Mouse (Mus musculus): ENCODE measurements around the gene Babam2.

DNA sequence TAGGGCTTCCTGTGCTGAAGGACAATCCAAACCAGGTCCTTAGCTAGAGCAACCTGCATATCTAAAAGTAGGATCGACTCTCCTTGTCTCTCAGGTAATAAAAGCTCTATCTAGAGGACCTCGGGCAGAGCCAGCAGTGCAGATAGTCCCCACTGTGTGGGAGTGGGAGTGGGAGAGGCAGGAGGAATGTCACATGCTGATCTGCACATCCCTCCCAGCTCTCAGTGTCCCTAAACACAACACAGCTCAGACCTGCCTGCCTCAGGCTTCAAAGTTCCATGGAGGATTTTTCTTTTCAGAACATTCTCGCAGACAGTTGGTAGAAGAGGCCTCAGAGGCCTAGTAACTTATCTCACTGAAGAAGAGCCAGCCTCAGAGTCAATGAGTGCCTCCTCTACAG, 371.1 kb downstream of the Babam2 start:
- no peak for TF ChIP-seq CTCF (conservative IDR thresholded peaks at IDR 0.05; ENCODE audit: insufficient read depth, insufficient read length, low read depth, low read length)
- TF ChIP-seq POLR2A (IDR thresholded peaks at IDR 0.05; ENCODE audit: low read depth, low read length): no peak

Data from kidney, adult 2 months (tissue).